Mouse (Mus musculus) kidney, adult 2 months (tissue): ENCODE results near the gene Kif19a. TPM values are rescaled to one million over a fixed set of nuclear protein-coding genes. Genes with fewer than 3 reads are reported as not detected.

Experiments
- DNase-seq: peaks from one replicate; pipeline ENCODE4 v3.0.0; 2021
- H3K27ac ChIP-seq: fragments of 200-500 bp; 2 replicates; pipeline ENCODE4 v1.5.1; 2012; ENCODE audit warnings: low read depth, low read length, control low read depth, inconsistent platforms; ENCODE audit not compliant: insufficient read depth
- H3K27me3 ChIP-seq: fragments of 200-500 bp; replicated peaks from 2 replicates; pipeline ENCODE4 v1.6.1; 2012; ENCODE audit warnings: mild to moderate bottlenecking, moderate library complexity, low read length, inconsistent platforms; ENCODE audit not compliant: control insufficient read depth, insufficient read depth
- H3K36me3 ChIP-seq: fragments of 200-500 bp; 2 replicates; pipeline ENCODE4 v1.6.1; 2012; ENCODE audit warnings: mild to moderate bottlenecking, moderate library complexity, low read length, inconsistent platforms; ENCODE audit not compliant: control insufficient read depth, insufficient read depth
- H3K4me1 ChIP-seq: fragments of 200-500 bp; 2 replicates; pipeline ENCODE4 v1.6.1; 2011; ENCODE audit warnings: low read length; ENCODE audit not compliant: control insufficient read depth, insufficient read depth
- H3K4me3 ChIP-seq: fragments of 200-500 bp; 2 replicates; pipeline ENCODE4 v1.5.1; 2011; ENCODE audit warnings: mild to moderate bottlenecking, low read depth, low read length, control low read depth; ENCODE audit not compliant: insufficient read depth
- CTCF ChIP-seq: fragments of 200-500 bp; conservative IDR thresholded peaks from 2 replicates; pipeline ENCODE4 v1.5.1; 2011; ENCODE audit warnings: low read depth, mild to moderate bottlenecking, control low read depth, low read length, moderate library complexity, mixed read lengths; ENCODE audit not compliant: insufficient read depth, insufficient read length
- POLR2A ChIP-seq: fragments of 200-500 bp; IDR thresholded peaks from one replicate; pipeline ENCODE4 v1.6.1; 2011; ENCODE audit warnings: low read depth, low read length, control low read depth
- WGBS: fragments of 180-500 bp; shearing (Covaris S2); methylation state at CpG from one replicate; pipeline ENCODE4 v1.1.7; 2018; 5-methylcytosine and 5-hydroxymethylcytosine counted together
- polyA plus RNA-seq: library from polyadenylated mRNA; depleted of rRNA; stranded (reverse); fragments of >200 nt; gene quantifications from 2 replicates; pipeline ENCODE4 v1.2.3, GENCODE M21; 2012; rRNA removed

Kif19a gene
- polyA plus RNA-seq, result 0.38 and 0.42 TPM in 2 replicates

DNA sequence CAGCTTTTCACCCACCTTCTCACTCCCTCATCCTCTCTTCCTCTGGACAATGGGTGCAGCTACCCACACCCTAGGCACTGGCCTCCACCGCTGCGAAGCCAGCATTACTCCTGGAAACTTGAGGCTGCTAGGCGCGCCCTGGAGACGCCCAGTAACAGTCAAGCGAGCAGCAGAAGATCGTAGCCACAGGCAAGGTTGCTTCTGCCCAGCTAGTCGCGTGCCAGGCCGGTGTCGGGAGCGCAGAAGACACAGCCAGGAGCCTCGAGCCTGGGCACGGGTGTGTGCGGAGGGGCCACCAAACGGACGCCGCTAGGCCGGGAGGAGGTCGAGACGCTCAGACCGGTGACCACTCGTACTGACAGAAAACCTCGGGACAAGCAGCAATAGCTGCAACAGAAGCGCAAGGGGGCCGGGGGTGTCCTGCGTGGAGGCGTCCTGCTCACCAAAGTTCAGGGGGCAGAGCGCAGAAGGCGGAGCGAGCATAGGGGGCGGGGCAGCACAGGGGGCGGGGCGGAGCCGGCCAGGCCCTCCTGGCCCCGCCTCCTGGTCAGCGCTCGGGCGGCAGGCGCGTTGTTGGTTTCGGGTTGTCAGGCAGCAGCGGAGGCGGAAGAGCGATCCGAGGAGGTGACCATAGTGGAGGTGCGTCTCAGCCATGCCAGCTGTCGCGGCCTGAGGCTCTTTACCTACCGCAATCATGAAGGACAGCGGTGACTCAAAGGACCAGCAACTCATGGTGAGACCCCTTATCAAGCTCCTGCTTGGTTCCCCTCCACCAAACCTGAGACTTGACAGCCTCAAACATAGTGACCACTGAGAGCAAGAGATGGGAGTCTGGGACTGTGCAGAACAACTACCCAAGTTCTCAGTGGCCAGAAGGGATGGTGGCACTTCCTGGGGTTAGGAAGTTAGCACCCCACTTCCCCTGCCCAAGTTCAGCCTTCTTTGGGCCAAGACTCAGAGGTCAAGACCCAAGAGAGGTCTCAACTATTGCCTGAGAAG is at the start of gene Kif19a:
Gene Kif19a, plus strand, starts transcription at position 569 of the 999 bp plus-strand sequence.
- H3K27me3 ChIP-seq, result no peaks in the 10 kb centered on the region
- 5% methylated on average over 51 of the region's 51 CpGs for WGBS
- H3K4me3 ChIP-seq, result peak within 1 kb of the TSS; percentile 46
- peak; percentile 66 for DNase-seq
- H3K36me3 ChIP-seq, result no peaks in the 10 kb centered on the region
- no peaks in the 10 kb centered on the region; the same call in 1 of the 2 replicates for H3K4me1 ChIP-seq
- TF ChIP-seq POLR2A (no peak), CTCF (no peak)
- no peak within 1 kb of the TSS for H3K27ac ChIP-seq

DNA sequence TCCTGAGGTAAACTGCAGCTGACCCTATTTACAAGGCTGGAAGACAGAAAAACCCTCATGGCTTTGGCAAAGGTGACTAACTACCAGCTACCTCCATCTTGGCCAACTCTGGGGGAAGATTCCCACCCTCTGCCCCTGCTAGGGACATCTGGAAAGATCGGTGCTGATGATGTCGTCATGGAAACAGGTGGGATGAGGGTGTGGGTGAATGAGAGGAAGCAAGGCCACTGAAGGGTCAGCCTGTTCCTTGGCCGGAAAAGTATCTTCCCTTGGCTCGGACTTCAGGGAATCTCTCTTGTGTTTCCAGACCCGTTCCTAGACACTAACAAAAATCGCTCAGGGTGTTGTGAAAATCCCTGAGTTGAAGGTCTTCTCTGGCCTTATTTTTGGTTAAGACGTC is 49.7 kb upstream of the Kif19a start:
- Histone ChIP-seq H3K4me1 (no peaks in the 10 kb centered on the region), H3K27me3 (no peaks in the 10 kb centered on the region), H3K36me3 (no peaks in the 10 kb centered on the region), H3K4me3 (no peak overlapping the region), H3K27ac (no peak overlapping the region)
- peak; percentile 8 for DNase-seq
- WGBS, result 58% methylated on average over 7 of the region's 7 CpGs
- TF ChIP-seq CTCF, result no peak
- no peak for TF ChIP-seq POLR2A

DNA sequence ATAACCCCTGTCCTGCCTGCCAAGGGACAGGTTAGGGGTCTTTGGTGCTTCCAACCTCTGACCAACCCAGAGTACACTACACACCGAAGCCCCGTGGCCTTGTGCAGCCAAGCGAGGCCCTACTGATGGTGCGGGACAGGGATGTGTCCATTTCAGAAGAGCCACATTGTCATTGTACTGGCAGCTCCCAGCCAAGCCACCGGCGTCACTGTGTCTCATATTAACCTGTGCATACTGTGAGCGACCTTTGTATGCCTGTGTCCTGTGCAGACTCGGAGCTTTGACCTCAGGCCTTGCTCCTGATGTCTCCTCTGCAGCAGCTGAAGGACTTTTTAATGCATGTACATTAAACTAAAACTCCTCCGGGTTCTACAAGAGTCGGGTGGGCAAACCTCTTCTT is 44.7 kb upstream of the Kif19a start:
- Histone ChIP-seq H3K4me3 (no peak overlapping the region), H3K4me1 (no peaks in the 10 kb centered on the region), H3K27ac (no peak overlapping the region), H3K36me3 (no peaks in the 10 kb centered on the region), H3K27me3 (no peaks in the 10 kb centered on the region)
- no peak for DNase-seq
- TF ChIP-seq POLR2A, result no peak
- TF ChIP-seq CTCF, result no peak
- WGBS, result 57% methylated on average over 10 of the region's 10 CpGs

DNA sequence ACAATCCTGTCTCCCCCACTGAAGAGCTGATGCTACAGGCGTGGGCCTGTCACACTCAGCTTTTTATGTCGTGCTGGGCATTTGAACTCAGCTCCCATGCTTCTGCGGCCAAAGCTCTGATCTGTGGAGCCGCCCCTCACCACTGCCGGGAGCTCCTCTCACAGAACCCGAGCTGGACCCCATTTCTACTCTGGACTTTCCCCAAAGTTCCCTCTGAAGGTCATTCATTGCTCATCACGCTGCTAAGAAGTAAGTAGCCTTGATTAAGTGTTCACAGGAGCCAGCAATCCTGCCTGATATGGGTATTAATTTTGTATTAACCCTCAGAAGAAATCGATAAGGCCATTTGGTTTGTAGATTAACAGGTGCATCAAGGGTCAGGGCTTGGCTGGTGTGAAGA is 42.8 kb upstream of the Kif19a start:
- TF ChIP-seq CTCF (no peak), POLR2A (no peak)
- no peak for DNase-seq
- Histone ChIP-seq H3K27ac (no peak overlapping the region), H3K36me3 (no peaks in the 10 kb centered on the region), H3K27me3 (no peaks in the 10 kb centered on the region), H3K4me1 (peaks cover 2% of the 10 kb centered on the region; the same call in 1 of the 2 replicates), H3K4me3 (no peak overlapping the region)
- WGBS, result 86% methylated on average over 8 of the region's 8 CpGs

DNA sequence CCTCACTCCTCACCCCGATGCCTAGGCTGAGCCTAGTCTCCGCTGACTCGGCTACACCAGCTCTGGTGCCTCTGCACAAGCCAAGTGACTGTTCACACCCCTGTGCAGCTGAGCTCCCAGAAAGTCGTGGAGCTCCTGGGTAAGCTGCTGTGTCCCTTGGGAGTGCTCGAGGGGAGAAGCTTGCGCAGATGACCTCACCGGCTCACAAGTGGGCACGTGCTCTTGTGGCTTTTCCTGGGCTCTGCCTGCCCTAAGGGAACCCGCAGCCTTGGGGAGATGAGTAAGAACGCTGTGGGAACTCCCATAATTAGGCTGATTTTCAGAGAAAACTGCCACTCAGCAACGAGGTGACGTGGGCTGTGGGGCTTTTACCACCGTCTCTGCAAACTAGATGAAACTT is 42.2 kb upstream of the Kif19a start:
- Histone ChIP-seq H3K4me1 (peaks cover 3% of the 10 kb centered on the region; the same call in 1 of the 2 replicates), H3K27ac (no peak overlapping the region), H3K4me3 (no peak overlapping the region), H3K36me3 (no peaks in the 10 kb centered on the region), H3K27me3 (no peaks in the 10 kb centered on the region)
- TF ChIP-seq CTCF (no peak), POLR2A (no peak)
- 73% methylated on average over 13 of the region's 13 CpGs for WGBS
- no peak for DNase-seq

DNA sequence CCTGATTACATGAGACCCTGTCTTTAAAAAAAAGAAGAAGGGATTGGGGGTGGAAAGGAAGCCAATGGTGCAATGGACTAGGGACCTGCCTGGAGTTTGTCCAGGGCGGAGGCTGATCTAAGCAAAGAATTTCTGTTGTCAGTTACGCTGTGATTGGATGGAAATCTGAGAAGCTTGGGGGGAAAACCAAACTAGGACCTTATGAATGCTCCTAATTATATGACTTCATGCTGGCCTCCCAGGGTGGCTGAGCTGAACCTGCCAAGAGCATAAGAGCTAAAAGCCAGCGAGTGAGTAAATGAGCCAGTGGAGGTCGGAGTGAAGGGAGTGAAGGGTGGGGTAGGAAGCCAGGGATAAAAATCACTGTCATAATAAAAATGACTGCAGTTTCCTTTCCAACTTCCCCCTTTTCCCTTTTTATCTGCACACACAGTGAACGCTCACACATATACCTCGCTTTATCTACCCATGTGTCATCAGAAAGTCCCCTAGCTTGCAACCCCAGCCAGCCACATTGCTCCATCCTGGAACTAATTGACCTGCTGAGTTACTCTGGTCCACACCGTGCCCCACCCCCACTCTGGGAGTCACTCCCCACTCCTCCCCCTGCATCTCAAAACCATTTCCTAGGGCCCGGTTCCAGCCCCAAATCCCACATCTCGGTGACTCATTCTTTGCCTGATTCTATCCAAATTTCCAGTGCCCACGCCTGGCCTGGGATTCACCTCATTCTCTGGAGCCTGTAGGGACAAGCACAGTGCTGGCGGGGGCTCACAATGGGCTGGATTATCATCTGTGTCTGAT is 40.2 kb upstream of the Kif19a start:
- no peak for DNase-seq
- H3K36me3 ChIP-seq, result no peaks in the 10 kb centered on the region
- no peaks in the 10 kb centered on the region for H3K27me3 ChIP-seq
- TF ChIP-seq CTCF (no peak), POLR2A (no peak)
- H3K27ac ChIP-seq, result no peak overlapping the region
- WGBS, result 45% methylated on average over 11 of the region's 11 CpGs
- no peak overlapping the region for H3K4me3 ChIP-seq
- peaks cover 3% of the 10 kb centered on the region; the same call in 1 of the 2 replicates for H3K4me1 ChIP-seq
